Mouse (Mus musculus): Measurements from ENCODE around the gene Rnd1.

The Rnd1 gene

DNA sequence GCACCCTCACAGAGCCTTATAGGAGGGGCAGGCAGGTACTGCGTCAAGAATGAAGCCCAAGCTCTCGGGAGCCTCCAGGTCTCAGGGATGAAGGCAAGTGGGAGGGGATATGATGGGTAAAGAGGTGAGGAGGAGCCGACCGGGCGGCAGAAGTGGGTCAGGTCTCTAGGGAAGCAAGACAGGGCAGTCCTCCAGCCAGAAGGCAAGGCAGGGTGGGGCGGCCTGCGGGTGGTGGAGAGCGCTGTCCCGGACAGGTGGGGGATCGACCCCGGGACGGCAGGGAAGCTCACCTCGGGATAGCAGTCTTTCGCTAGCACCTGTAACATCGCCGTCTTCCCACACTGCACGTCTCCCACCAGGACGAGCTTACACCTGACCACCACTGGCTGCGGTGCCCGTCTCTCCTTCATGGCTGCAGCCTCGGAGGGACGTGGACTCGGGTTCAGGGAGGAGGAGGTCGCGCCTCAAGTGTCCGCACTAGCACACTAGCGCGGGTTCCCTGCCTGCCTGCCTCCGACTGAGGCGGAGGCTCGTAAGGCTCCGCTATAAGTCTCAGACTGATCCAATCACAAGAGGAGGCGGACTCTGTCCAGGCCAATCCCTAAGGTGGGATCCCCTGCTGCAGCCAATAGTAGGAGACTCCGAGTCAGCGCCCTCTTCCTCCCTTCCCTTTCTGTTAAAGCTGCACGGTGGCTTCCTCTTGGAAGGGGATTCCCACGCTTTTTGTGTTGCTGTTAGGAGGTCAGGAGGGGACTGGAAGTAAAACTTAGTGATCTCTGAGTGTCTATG is at the start of gene Rnd1:
TSS of gene Rnd1 (minus strand) at position 522 of the 789 bp plus-strand sequence.
- DNase-seq = peak; percentile 68

DNA sequence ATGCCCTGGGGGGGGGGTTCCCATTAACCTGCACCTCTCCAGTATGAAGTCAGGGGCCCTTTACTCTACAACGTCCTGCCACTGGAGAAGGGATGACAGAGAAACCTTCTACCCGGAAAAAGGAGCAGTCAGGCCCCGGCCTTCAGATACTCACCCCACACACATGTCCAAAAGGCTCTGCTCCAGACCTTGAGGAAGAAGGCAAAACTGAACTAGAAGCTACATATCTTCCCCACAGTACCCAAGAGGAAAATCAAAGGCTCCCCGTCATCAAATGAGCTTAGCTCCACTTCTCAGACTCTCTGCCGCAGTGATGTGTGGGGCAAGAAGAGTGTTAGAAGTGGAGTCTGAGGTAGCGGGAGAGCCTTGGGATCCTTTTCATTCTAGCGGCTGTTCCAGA is 49.5 kb upstream of the Rnd1 start:
- DNase-seq = no peak

DNA sequence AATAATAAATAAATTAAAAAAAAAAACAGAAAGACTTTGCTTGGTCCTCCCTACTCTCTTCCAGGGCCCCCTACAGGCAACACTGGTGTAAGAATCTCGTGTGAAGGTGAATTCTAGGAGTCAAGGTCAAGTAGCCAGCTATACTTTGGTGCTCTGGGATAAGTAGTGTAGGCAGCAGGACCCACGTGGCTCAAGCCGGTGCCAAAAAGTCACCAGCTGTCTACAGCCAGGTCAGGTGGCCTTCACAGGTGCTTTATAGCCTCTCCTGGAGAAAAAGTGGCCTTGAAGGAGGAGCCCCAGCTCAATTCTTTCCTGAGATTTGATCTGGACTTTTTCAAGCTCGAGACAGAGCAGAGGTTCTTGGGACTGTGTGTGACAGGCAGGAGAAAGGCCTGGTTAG is 48.8 kb upstream of the Rnd1 start:
- no peak for DNase-seq

DNA sequence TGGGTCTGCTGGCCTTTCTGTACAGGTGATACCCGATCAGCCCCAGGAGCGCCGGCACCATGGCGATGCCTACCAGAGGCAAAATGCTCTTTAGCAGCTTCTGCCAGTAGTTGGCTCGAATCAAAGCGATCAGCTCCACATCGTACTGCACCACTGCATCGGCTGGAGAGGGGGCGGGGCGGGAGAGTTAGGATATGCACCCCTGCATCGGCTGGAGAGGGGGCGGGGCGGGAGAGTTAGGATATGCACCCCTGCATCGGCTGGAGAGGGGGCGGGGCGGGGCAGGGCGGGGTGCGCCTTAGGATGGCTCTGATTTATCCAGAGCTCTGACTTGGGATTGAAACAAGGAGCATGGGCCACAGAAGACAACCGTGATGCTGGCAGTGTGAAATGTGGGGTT is 47.2 kb upstream of the Rnd1 start:
- DNase-seq = no peak

DNA sequence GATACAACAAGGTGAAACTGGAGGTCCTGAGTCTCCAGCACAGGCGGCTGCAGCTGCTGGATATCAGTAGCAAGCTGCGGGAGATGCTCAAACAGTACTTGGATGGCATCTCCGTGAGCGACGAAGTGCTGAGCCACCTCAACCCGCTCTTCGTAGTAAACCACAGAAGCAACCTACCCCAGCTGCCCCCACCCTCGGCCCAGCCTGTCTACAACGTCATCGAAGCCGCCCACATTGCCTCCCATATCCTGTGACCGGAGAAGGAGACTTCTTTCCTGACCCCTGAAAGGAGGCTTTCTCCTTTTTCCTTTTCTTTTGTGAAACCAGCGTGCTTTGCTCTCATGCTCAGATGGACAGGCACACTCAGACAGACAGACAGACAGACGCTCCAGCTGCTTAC is 45.6 kb upstream of the Rnd1 start:
- DNase-seq = peak; percentile 33

DNA sequence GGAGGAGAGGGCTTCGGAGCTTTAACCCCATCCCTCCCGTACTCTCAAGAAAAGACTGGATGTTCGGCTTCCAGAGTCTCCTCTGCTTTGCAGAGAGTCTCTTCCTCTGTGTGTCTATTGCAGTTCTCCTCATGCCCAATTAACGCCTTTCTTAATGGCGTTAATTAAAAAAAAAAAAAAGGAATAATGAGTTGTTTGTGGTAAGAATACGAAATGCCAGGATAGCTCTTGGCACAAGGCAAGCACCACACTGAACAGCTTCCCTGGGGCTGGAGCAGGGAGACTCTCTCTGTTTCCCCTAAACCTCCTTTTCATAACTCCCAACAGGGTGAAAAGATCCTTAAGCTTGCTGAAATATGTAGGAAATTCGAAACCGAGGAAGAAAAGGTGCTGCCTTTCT is 44.9 kb upstream of the Rnd1 start:
- DNase-seq = no peak

DNA sequence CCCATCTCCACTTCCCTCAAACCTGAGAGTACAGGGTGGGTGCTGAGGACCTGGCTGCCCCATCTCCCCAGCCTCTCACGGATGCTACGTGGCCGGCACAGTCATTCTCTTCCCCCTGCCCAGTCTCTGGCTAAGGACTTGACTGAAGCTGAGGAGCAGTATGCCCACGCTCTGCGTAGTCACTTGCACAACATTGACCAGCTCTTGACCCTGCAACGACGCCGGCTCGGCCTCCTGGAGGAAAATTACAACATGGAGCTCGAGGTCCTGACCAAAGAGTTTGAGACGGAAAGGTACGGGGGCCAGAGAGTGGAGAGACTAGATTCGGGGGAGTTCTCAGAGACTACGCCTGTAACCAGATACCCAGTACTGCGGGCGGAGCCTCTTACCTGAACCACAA is 40.0 kb upstream of the Rnd1 start:
- DNase-seq = no peak

DNA sequence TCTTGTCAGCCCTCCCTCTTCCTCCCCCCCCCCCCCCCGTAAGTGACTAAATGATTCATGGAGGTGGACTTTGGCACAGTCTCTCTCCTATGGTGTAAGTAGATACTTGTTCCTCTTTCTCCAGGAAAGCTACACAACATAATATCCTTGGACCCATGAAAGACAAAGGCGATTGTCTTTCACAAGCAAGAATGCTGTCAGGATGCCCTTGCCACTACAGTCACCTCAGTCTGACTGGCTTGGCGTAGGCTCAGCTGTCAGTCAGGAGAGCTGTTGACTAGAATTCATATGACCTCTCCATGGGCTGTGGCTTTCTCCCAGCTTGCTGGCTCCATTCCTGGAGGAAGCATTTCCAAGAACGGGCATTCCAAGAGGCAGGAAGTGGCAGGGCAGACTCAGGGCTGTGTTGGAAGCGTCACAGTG is 37.0 kb upstream of the Rnd1 start:
- DNase-seq = no peak

DNA sequence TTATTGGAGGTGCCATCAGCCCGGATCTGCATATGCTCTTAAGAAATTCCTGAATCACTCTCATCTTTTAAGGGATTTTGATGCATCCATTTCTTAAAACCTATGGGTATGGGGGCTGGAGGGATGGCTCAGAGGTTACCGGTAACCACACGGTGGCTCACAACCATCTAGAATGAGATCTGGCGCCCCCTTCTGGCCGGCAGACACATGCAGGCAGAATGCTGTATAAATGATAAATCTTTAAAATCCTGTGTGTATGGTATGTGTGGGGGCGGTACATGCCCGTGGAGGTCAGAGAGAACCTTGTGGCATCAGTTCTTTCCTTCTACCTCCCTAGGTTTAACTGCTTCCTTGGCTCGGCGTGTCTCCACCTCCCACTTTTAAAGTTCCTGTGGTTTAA is 33.2 kb upstream of the Rnd1 start:
- peak; percentile 76 for DNase-seq

DNA sequence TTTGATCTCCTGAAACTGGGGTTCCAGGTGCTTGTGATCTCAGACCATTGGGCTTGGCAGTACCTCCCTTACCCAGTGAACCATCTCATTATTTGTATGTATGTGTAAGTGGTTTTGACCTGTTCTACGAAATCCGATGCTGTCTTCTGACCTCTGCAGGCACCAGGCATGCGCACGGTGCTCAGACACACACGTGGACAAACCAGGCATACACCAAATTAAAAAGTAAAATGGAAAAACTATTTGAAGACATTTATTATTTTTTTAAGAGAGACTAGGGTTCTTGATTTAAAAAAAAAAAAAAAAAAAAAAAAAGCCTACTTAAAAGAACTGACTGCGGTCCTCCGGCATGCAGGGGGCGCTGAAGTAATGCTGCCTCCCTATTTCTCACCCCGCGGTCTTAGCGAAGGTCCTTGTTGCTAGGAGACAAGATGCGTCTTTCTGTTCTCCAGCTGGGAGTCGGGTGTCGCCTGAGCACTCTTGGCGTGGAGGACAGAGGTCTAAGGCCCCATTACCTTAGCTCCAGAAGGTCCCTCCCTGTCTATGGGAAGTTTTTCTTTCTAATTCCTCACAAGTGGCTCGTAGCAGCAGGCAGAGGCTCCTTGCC is 30.6 kb upstream of the Rnd1 start, which contains the start of gene Ccdc65:
TSS of gene Ccdc65 (plus strand) at position 442 of the 607 bp plus-strand sequence.
- peak; percentile 66 for DNase-seq

DNA sequence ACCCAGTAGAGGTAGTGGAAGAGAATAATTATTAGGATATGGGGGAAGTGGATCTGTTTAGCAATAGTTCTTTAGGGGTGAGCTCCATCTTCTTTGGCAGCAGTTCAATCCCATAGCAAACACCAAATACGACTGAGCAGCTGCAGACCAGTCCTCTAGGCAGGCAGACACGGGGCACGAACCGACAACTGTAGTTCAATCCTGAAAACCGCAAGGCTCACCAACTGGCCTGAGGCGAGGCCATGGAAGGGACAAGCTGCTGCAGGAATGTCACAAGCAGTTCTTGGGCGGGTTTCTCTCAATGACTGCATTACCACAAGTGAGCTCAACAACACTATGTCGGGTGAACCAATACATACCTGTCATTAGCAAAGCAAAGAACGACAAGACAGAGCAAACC is 27.1 kb upstream of the Rnd1 start:
- no peak for DNase-seq

DNA sequence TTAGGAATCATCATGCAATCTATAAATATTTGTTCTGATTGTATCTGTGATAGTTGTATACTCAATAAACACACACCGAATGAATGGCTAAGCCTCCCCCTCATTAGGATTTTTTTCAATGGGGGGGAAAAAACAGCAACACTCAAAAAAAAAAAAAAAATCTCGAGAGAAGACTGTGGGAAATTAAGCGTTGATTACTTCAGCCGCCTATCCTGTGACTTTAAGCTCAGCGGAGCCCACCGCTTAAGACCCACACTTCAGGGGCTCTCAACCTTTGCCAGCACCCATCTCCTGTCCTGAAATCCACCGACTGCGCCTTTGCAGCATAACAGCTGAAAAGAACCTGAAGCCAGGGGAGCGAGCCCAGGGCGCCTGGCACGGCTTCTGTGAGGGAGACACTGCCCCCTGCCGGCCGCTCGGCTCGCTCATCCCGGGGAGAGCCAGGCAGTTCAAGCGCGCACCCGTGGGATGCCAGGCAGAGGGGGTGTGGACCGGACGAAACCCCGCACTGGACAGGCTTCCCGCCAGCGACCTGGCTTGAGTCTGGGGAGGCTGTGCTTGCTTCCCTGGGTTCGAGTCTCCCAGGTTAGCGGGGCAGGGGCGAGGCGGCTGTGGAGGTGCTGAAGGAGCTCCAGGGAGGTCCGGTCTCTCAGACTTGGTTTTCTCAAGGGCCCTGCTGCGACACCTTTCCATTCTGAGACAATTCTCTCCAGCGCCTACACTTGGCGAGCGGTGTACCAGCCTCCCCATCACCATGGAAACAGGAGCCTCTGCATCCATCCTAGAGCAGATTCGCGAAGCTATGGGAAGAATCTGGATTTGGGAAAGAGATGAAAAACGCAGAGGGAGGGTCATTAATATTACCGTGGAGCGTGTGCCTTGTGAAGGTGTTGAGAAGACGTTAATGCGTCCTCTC is 22.2 kb upstream of the Rnd1 start:
- DNase-seq = peak; percentile 87

DNA sequence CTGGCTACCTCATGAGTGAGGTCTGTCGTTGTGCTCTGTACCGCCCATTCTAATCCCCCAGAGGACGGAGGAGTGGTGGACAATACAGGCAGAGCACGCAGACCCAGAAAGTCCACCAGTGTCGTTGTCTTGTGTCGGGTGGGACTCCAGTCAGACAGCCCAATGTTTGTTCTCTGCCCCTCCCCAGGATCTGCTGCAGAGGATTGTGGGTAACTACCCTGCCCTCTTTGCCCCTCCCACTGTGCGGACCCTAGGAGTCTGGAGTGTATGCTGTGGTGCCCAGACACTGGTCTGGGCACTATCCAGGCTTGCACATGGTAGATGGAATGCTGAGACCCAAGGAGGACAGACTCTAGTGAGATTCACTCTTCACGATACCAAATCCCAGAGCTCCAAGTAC is 19.0 kb upstream of the Rnd1 start:
- no peak for DNase-seq

DNA sequence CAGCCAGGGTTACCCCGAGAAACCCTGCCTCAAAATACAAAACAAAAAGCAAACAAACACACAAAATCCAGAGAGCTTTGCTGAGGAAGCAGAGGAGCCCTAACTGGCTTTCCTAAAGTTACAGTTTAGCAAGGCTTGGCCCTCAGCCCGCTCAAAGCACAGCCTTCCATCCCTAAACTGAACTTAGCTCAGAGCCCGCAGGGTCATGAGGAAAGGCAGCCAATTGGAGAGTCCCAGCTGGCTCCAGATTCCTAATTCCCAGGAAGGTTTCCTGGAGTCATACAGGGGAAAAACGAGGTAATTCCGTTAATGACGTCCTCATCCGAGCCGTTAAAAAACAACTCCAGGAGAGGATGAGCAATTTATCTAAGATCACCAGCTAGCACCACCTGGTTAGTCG is 18.5 kb upstream of the Rnd1 start:
- DNase-seq = no peak

DNA sequence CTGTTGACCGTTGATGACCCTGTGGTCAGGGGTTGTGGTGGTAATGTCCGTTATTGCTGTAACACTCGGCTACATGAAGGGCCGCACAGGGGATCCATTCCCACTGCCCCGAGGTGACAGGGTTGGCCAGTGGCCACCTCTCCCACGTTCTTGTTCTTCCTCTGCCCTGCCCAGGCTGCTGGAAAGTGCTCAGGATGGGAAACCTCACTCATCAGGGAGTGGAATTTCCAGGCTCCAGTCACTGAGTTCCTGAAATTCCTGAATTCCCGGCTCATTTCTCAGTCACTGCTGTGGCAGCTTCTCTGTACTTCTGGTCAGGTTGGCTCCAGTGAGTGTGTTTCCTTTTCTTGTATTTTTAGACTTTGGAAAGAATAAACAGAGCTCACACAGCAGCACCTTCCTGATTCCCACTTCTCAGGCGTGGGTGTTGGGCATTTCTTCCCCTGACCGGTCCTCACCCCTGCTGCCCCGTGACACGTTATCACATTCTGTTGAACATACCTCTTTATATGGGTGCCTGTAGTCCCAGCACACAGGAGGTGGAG is 15.0 kb upstream of the Rnd1 start:
- no peak for DNase-seq

DNA sequence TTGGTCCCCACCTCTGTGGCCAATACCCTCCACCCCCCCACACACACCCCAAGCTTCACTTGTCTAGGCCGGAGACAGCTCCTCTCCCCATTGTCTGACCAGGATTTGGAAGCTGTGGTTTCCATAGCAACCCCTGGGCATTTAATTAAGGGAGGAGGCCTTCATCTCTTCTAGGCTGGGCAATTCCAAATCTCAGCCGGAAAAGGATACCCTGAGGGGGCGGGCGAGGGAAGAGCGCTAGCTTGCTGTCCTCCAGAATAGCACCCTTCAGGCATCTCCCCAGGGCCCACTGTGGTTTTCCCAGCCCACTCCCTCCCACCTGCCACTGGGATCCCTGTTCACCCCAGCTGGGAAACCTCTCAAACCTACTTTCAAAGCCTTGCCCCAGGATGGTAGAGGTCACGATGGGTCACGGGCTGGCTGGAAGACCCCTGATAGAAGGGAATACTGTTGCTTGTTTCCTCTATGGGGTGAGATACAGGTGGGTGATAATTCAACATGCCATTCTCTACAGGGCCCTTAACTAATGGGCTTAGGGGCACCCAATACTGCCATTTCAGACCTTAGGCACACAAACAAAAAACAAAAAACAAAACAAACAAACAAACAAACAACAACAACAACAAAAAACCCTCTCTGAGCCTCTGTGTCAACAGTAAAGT is 14.4 kb upstream of the Rnd1 start:
- DNase-seq = no peak

DNA sequence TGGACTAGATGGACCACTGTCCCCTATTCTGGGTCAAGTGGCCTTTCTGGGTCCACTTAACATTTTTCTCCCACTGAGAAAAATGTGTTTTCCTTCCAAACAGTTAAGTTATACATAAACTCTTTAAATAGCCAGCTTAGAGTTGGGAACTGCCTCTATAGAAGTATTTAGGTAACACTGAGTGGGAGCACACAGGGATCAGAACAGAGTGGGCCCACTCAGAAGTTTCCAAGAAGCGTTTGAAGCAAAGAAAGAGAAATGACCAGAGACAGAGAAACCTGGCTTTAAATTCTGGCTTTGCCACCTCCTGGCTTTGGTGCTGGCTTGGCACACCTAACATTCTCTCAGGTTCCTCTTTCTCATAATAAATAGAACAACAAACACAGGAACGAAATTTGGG is 12.4 kb upstream of the Rnd1 start:
- DNase-seq = no peak

DNA sequence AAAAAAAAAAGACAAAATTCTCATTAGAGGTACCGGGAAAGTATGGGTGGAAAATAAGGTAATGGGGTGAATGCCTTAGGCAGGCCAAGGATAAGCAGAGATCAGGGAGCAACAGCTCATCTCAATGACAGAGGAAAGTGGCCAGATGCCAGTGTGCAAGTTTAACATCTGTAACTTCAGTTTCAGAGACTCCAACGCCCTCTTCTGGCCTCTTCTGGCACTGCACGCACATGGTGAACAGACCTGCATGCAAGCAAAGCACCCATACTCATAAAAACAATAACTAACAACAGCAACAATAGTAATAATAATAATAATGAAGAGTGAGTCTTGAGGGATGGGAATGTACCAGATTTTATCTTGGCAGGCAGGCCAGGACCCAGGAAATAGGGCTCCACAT is 8.7 kb upstream of the Rnd1 start:
- no peak for DNase-seq

DNA sequence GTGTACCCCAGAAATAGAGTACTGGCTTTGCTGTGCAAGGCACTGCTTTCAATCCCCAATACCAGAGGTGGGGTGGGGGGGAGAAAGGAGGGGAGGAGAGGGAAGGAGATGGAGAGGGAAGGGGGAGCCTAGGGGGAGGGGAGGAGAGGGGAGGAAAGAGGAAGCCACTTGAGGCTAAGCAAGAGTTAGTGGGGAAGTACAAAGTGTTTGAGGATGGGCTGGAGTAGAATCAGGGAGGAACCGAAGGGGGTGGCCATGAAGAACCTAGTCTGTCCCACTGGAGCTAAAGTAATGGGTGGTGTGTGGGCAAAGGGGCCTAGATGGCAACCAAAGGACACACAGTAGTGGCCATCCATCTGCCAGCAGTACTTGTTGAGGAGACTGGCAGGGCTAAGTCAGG is 6.5 kb upstream of the Rnd1 start:
- no peak for DNase-seq

DNA sequence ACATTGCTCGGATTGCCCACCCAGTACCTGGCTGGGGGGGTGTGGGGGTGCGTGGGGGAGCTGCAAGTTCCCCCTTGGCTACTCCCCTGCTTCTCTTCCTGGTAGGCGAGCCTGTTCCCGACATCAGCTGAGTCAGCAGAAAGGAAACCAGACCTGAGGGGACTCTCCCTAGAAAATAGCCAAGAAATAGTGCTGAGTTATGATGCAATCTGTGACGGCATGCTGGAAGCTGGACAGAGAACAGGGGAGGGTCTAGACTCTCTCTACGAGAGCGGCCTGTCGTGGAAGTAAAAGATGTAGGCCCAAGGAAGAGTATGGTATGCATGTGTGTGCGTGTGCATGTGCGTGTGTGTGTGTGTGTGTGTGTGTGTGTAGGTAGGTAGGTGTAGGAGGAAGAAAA is 5.9 kb upstream of the Rnd1 start:
- no peak for DNase-seq

DNA sequence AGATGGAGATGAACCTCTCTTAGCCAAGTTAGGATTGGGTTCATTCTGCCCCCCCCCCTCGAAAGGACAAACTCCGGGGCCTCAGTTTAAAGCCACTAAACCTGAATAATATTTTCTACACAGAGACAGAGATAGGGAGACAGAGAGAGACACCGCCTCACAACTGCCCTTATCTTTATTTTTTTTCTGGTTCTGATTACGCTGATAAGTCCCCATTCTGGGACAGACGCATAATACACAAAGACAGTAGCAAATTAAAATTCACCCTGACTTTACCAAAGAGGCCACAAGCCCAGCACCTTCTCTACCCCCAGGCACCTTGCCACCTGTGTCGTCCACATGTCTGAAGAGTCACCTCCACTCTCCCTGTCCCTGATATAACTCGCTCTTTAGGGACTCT is 4.4 kb upstream of the Rnd1 start:
- no peak for DNase-seq

DNA sequence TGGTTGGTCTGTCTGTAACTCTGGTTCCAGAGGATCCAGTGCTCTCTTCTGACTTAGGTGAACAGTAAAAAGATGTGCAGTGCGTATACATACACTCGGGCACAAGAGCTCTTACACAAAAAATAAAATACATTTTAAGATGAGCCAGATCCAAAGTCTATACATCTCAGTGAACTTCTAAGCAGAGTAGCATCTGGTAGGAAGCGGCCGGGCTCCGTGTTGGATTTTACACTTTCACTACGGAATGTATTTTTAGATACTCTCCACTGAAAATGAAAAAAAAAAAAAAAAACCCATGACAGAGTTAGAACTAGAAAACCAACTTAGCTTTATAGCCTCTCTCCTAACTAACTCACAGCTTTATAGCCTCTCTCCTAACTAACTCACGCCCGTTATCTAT is 3.4 kb upstream of the Rnd1 start:
- no peak for DNase-seq

DNA sequence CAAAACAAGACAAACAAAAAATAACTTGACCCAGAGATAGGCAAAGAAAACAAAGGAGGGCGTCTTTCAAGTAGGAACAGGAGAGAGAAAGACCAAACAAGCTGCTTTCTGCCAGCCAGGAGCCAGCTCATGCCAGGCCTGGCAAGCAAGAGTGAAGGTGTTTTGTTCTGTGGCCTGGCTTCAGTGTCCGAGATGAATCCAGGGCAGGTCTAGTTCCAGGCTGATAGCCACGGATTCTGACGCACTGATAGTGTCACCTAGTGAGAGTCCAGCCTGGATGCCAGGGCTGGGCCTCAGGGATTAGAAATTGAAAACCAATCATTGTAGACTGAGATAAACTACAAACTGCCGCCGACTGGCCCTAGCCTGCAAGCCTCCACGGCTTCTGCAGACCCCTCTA is 716 bp upstream of the Rnd1 start:
- no peak for DNase-seq
